ENCODE assay signal across 10 mouse cellular contexts in the genomic region with DNA sequence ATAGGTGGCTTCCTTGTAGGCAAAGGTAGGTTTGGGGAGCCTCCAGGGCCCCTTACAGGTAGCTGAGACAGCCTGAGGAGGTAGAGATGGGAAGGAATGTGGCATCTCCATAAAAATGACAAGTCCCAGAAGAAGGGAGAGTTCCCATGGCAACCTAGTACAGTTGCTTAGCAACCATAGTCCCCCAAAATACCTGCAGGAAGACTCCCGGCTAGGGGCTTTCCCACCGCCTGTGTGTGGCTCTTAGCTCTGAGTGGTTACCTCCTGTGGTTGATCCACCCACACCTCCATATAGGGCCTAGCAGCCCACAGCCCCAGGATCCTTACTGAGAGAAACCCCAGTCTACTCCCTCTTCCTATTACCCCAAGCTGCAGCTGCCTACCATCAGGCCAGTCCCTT. TPM values are rescaled to one million over a fixed set of nuclear protein-coding genes. Genes with fewer than 3 reads are reported as not detected.
DNase-seq lines count a peak whose midpoint lies in the region; ATAC-seq and TF ChIP-seq lines count a peak whose summit lies in the region.
"Had no signal": no experiment of that assay in that cellular context is flagged by ENCODE, and none has a peak within 500 bp of the region (broad histone marks: within the 10 kb centered on the region; RNA-seq: fewer than 3 reads in every experiment).

No protein-coding gene starts in this region.

- peak overlapping the region; percentile 1; the same call in 1 of the 2 replicates for H3K9ac ChIP-seq in neural tube, embryonic 13.5 days
- H3K9ac ChIP-seq in hindbrain, embryonic 15.5 days = 0 out of 2 replicates have a peak overlapping the region, but pooled peaks have one; percentile 2
- H3K9ac ChIP-seq in lung, postnatal 0 days (replicated peaks; ENCODE audit: low read depth) = no peak overlapping the region
- H3K9ac ChIP-seq: liver, embryonic 14.5 days had no signal

- TF ChIP-seq EP300 in lung, postnatal 0 days (IDR thresholded peaks at IDR 0.05) = no peak

- no peak for TF ChIP-seq POLR2A in small intestine, adult 2 months (IDR thresholded peaks at IDR 0.05; ENCODE audit: low read depth, low read length)

- no peak for ATAC-seq in neural tube, embryonic 13.5 days (ENCODE audit: low read depth)
- ATAC-seq in hindbrain, embryonic 15.5 days (ENCODE audit: low FRiP score, low read depth) = no peak
- no peak for ATAC-seq in lung, postnatal 0 days

- H3K4me1 ChIP-seq in neural tube, embryonic 13.5 days (replicated peaks) = peaks cover 94% of the 10 kb centered on the region
- H3K4me1 ChIP-seq in hindbrain, embryonic 15.5 days (replicated peaks) = peaks cover 83% of the 10 kb centered on the region
- peaks cover 63% of the 10 kb centered on the region for H3K4me1 ChIP-seq in small intestine, adult 2 months (ENCODE audit: control insufficient read depth, insufficient read depth, insufficient read length, low read length)
- H3K4me1 ChIP-seq in lung, postnatal 0 days (ENCODE audit: insufficient read depth, low read depth, low read length) = peaks cover 17% of the 10 kb centered on the region; the same call in 1 of the 2 replicates

- TF ChIP-seq CTCF in small intestine, adult 2 months (IDR thresholded peaks at IDR 0.05; ENCODE audit: extremely low read depth, insufficient read length, insufficient replicate concordance, low read depth, low read length) = no peak
- no peak for TF ChIP-seq CTCF in lung, postnatal 0 days (IDR thresholded peaks at IDR 0.05)

- H3K4me3 ChIP-seq in neural tube, embryonic 13.5 days = no peak overlapping the region
- H3K4me3 ChIP-seq in hindbrain, embryonic 15.5 days = no peak overlapping the region
- H3K4me3 ChIP-seq in small intestine, adult 2 months (ENCODE audit: low read depth, low read length) = no peak overlapping the region
- no peak overlapping the region for H3K4me3 ChIP-seq in lung, postnatal 0 days (ENCODE audit: low read depth, low read length)
- H3K4me3 ChIP-seq: erythroblast, embryonic 14.5 days had no signal

- peak overlapping the region; percentile 20; the same call in 1 of the 2 replicates for H3K4me2 ChIP-seq in neural tube, embryonic 13.5 days
- H3K4me2 ChIP-seq in hindbrain, embryonic 15.5 days = peak overlapping the region; percentile 26
- H3K4me2 ChIP-seq in lung, postnatal 0 days (replicated peaks; ENCODE audit: low read depth, low read length) = no peak overlapping the region

- H3K9me3 ChIP-seq in neural tube, embryonic 13.5 days = no peaks in the 10 kb centered on the region
- H3K9me3 ChIP-seq in hindbrain, embryonic 15.5 days = no peaks in the 10 kb centered on the region
- H3K9me3 ChIP-seq in lung, postnatal 0 days (ENCODE audit: low read length) = no peaks in the 10 kb centered on the region

- WGBS in neural tube, embryonic 13.5 days = 19% methylated on average over 2 of the region's 2 CpGs
- 17% methylated on average over 2 of the region's 2 CpGs for WGBS in hindbrain, embryonic 15.5 days
- 74% methylated on average over 2 of the region's 2 CpGs for WGBS in small intestine, adult 2 months
- 49% methylated on average over 2 of the region's 2 CpGs for WGBS in lung, postnatal 0 days

- peaks cover 30% of the 10 kb centered on the region for H3K36me3 ChIP-seq in neural tube, embryonic 13.5 days
- peaks cover 3% of the 10 kb centered on the region; the same call in 1 of the 2 replicates for H3K36me3 ChIP-seq in hindbrain, embryonic 15.5 days
- no peaks in the 10 kb centered on the region for H3K36me3 ChIP-seq in small intestine, adult 2 months (ENCODE audit: control insufficient read depth, insufficient read depth, low read length)
- no peaks in the 10 kb centered on the region for H3K36me3 ChIP-seq in lung, postnatal 0 days (ENCODE audit: insufficient read depth, low read length)

- H3K27ac ChIP-seq in neural tube, embryonic 13.5 days (replicated peaks) = peak overlapping the region; percentile 52; the same call in 1 of the 2 replicates
- peak overlapping the region; percentile 22 for H3K27ac ChIP-seq in hindbrain, embryonic 15.5 days (replicated peaks)
- peak overlapping the region; percentile 92 for H3K27ac ChIP-seq in small intestine, adult 2 months (ENCODE audit: insufficient read depth, low read depth, low read length)
- no peak overlapping the region for H3K27ac ChIP-seq in lung, postnatal 0 days (ENCODE audit: low read length)
- H3K27ac ChIP-seq: liver, embryonic 14.5 days had no signal

- peak; percentile 37 for DNase-seq in cerebellum, adult 11-12 months
- no peak for DNase-seq in cerebellum, postnatal 36 days
- no peak for DNase-seq in neural tube, embryonic 10.5 days (ENCODE audit: extremely low spot score, low spot score)
- DNase-seq in lung, postnatal 0 days (ENCODE audit: low spot score) = no peak
- no peak for DNase-seq in spleen, postnatal 4 days (ENCODE audit: low spot score in 2 of 2)

- no peaks in the 10 kb centered on the region for H3K27me3 ChIP-seq in neural tube, embryonic 13.5 days
- H3K27me3 ChIP-seq in hindbrain, embryonic 15.5 days = no peaks in the 10 kb centered on the region
- no peaks in the 10 kb centered on the region for H3K27me3 ChIP-seq in small intestine, adult 2 months (ENCODE audit: control insufficient read depth, insufficient read depth, low read length)
- no peaks in the 10 kb centered on the region for H3K27me3 ChIP-seq in lung, postnatal 0 days (replicated peaks; ENCODE audit: insufficient read depth, low read length)

RNA-seq across cellular contexts. Expression of a gene that starts 5.3 kb away (rescaled TPM):
- 86.3 and 90.7 TPM in 2 replicates for polyA plus RNA-seq in neural tube, embryonic 13.5 days (2015; fragmentation: Nextera tagmentation; extraction: Ambion mirVana)
- polyA plus RNA-seq in hindbrain, embryonic 15.5 days (2015; fragmentation: Nextera tagmentation; extraction: Ambion mirVana) = 90.6 and 93.2 TPM in 2 replicates
- polyA plus RNA-seq in small intestine, adult 2 months (2012; rRNA removed) = 51.2 and 110 TPM in 2 replicates
- polyA plus RNA-seq in lung, postnatal 0 days (2015; fragmentation: Nextera tagmentation; extraction: Ambion mirVana) = 24.4 and 29.1 TPM in 2 replicates

RNA-seq across cellular contexts. Expression of a gene that starts 12.3 kb away (rescaled TPM):
- 2.6 and 4.0 TPM in 2 replicates for polyA plus RNA-seq in neural tube, embryonic 13.5 days (2015; fragmentation: Nextera tagmentation; extraction: Ambion mirVana)
- 2.6 and 2.7 TPM in 2 replicates for polyA plus RNA-seq in hindbrain, embryonic 15.5 days (2015; fragmentation: Nextera tagmentation; extraction: Ambion mirVana)
- 0.57 TPM in 1 of 2 replicates, not detected in the other for polyA plus RNA-seq in small intestine, adult 2 months (2012; rRNA removed)
- 5.8 and 6.1 TPM in 2 replicates for polyA plus RNA-seq in lung, postnatal 0 days (2015; fragmentation: Nextera tagmentation; extraction: Ambion mirVana)
- polyA plus RNA-seq: erythroblast, embryonic 14.5 days; liver, embryonic 14.5 days had no signal

RNA-seq across cellular contexts. Expression of a gene that starts 21.5 kb away (rescaled TPM):
- polyA plus RNA-seq in neural tube, embryonic 13.5 days (2015; fragmentation: Nextera tagmentation; extraction: Ambion mirVana) = 1.6 and 1.7 TPM in 2 replicates
- 1.1 and 2.2 TPM in 2 replicates for polyA plus RNA-seq in hindbrain, embryonic 15.5 days (2015; fragmentation: Nextera tagmentation; extraction: Ambion mirVana)
- 4.7 and 4.8 TPM in 2 replicates for polyA plus RNA-seq in small intestine, adult 2 months (2012; rRNA removed)
- 1.2 and 1.4 TPM in 2 replicates for polyA plus RNA-seq in lung, postnatal 0 days (2015; fragmentation: Nextera tagmentation; extraction: Ambion mirVana)
- polyA plus RNA-seq: erythroblast, embryonic 14.5 days had no signal

RNA-seq across cellular contexts. Expression of a gene that starts 45.0 kb away (rescaled TPM):
- not detected in 2 replicates for polyA plus RNA-seq in neural tube, embryonic 13.5 days (2015; fragmentation: Nextera tagmentation; extraction: Ambion mirVana)
- polyA plus RNA-seq in hindbrain, embryonic 15.5 days (2015; fragmentation: Nextera tagmentation; extraction: Ambion mirVana) = 0.14 and 0.22 TPM in 2 replicates
- polyA plus RNA-seq in small intestine, adult 2 months (2012; rRNA removed) = 8.8 and 5,109 TPM in 2 replicates
- 0.46 TPM in 1 of 2 replicates, not detected in the other for polyA plus RNA-seq in lung, postnatal 0 days (2015; fragmentation: Nextera tagmentation; extraction: Ambion mirVana)
- polyA plus RNA-seq: erythroblast, embryonic 14.5 days had no signal

RNA-seq across cellular contexts. Expression of a gene that starts 50.4 kb away (rescaled TPM):
- polyA plus RNA-seq in neural tube, embryonic 13.5 days (2015; fragmentation: Nextera tagmentation; extraction: Ambion mirVana) = 52.7 and 56.2 TPM in 2 replicates
- polyA plus RNA-seq in hindbrain, embryonic 15.5 days (2015; fragmentation: Nextera tagmentation; extraction: Ambion mirVana) = 49.2 and 51.0 TPM in 2 replicates
- 16.4 and 21.0 TPM in 2 replicates for polyA plus RNA-seq in small intestine, adult 2 months (2012; rRNA removed)
- 20.8 and 21.8 TPM in 2 replicates for polyA plus RNA-seq in lung, postnatal 0 days (2015; fragmentation: Nextera tagmentation; extraction: Ambion mirVana)
